In the genomic region with DNA sequence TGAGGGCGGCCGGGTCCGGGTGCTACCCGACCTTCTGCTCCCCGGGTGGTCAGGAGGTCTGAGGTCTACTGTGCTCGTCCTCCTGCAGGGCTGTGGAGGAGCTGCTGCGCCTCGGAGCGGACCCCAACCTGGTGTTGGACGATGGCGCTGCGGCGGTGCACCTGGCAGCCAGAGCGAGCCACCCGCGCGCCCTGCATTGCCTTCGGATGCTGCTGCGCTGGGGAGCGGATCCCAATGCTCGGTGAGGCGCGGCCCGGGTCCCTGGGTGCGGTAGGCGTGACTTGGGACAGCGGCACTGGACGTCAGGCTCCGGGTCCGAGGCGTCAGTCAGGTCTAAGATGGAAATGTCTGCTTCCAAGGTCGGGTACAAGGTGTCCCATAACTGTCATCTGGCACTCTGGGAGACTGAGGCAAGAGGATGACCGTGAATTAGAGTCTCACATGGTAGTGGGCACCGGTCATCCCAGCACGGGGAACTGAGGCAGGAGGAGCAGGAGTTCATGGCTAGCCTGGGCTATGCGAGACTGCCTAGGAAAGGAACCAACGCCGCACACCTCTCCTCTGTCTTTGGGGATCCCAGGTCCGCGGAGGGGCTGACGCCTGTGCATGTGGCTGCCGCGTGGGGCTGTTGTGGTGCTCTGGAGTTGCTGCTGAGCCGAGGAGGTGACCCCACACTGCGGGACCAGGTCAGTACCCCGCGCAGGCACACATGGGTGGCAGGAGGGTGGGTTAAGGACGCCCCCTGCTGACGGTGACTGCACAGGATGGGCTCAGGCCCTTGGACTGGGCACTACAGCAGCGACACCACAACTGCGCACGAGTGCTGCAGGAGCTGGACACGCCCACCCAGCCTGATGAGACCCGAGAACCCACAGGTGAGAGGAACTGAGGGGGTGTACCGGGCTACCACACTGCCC, we compare ENCODE assay signal across 8 mouse cellular contexts. TPM values are rescaled to one million over a fixed set of nuclear protein-coding genes. Genes with fewer than 3 reads are reported as not detected.
DNase-seq lines count a peak whose midpoint lies in the region; ATAC-seq and TF ChIP-seq lines count a peak whose summit lies in the region.

No protein-coding gene starts in this region.

- in situ Hi-C loops in ES-E14 (cut with MboI; ENCODE audit: low sequenced_read_pairs in 2 of 2, unreplicated experiment in 2 of 2): no loop called here

- under 1% methylated on average over 55 of the region's 55 CpGs for WGBS in embryonic facial prominence, embryonic 15.5 days
- WGBS in limb, embryonic 10.5 days: under 1% methylated on average over 55 of the region's 55 CpGs

- peak; percentile 60; the same call in 1 of the 2 replicates for ATAC-seq in embryonic facial prominence, embryonic 15.5 days (ENCODE audit: insufficient number of reproducible peaks, low FRiP score, low TSS enrichment, low read depth)

- peak overlapping the region; percentile 89 for H3K9ac ChIP-seq in ES-E14 (ENCODE audit: insufficient read depth, low read depth, low read length, poor library complexity, severe bottlenecking)
- peak overlapping the region; percentile 41 for H3K9ac ChIP-seq in embryonic facial prominence, embryonic 15.5 days

- H3K36me3 ChIP-seq in ES-E14 (ENCODE audit: control insufficient read depth, insufficient read depth, low read length, poor library complexity, severe bottlenecking): peaks cover 36% of the 10 kb centered on the region
- peaks cover 29% of the 10 kb centered on the region for H3K36me3 ChIP-seq in embryonic facial prominence, embryonic 15.5 days
- H3K36me3 ChIP-seq in limb, embryonic 10.5 days: peaks cover 53% of the 10 kb centered on the region

- no peak overlapping the region for H3K27ac ChIP-seq in ES-E14 (ENCODE audit: insufficient read depth, low read depth, low read length, poor library complexity, severe bottlenecking)
- H3K27ac ChIP-seq in embryonic facial prominence, embryonic 15.5 days (replicated peaks): no peak overlapping the region; the same call in 1 of the 2 replicates
- peak overlapping the region; percentile 89 for H3K27ac ChIP-seq in limb, embryonic 10.5 days

- H3K9me3 ChIP-seq in ES-E14 (ENCODE audit: control insufficient read depth, insufficient read depth, low read depth, low read length): no peaks in the 10 kb centered on the region
- no peaks in the 10 kb centered on the region for H3K9me3 ChIP-seq in embryonic facial prominence, embryonic 15.5 days (replicated peaks)
- H3K9me3 ChIP-seq in limb, embryonic 10.5 days (replicated peaks): no peaks in the 10 kb centered on the region

- H3K4me3 ChIP-seq in ES-E14 (ENCODE audit: insufficient read depth in 1 of 2, low read depth in 1 of 2, low read length in 2 of 2, poor library complexity in 1 of 2, severe bottlenecking in 1 of 2): peak overlapping the region; percentile 80 to 84
- H3K4me3 ChIP-seq in embryonic facial prominence, embryonic 15.5 days (replicated peaks): peak overlapping the region; percentile 55
- H3K4me3 ChIP-seq in limb, embryonic 10.5 days: peak overlapping the region; percentile 80

- no peak for DNase-seq in ES-E14 (ENCODE audit: low read depth, low spot score)
- peak; percentile 83 for DNase-seq in adrenal gland, postnatal 10 days
- peak; percentile 85 for DNase-seq in heart, postnatal 4 days
- peak; percentile 87 for DNase-seq in limb, embryonic 10.5 days (ENCODE audit: low spot score)
- peak; percentile 82 for DNase-seq in mesoderm, embryonic 11.5 days (ENCODE audit: low read depth, low spot score)
- DNase-seq in spleen, postnatal 36 days (ENCODE audit: low spot score in 2 of 2): peak; percentile 66 to 73
- no peak for DNase-seq in left cerebral cortex, adult 9 months (ENCODE audit: low spot score in 2 of 2)

- H3K4me2 ChIP-seq in embryonic facial prominence, embryonic 15.5 days (replicated peaks): peak overlapping the region; percentile 95

- H3K27me3 ChIP-seq in embryonic facial prominence, embryonic 15.5 days: no peaks in the 10 kb centered on the region
- H3K27me3 ChIP-seq in limb, embryonic 10.5 days (ENCODE audit: low read depth, poor library complexity, severe bottlenecking): no peaks in the 10 kb centered on the region

- peaks cover 4 to 15% of the 10 kb centered on the region in 2 experiments; a peak in 3 of 4 replicates for H3K4me1 ChIP-seq in ES-E14 (ENCODE audit: control insufficient read depth in 2 of 2, insufficient read depth in 2 of 2, low read length in 2 of 2, poor library complexity in 1 of 2)
- H3K4me1 ChIP-seq in embryonic facial prominence, embryonic 15.5 days: peaks cover 24% of the 10 kb centered on the region
- peaks cover 27% of the 10 kb centered on the region for H3K4me1 ChIP-seq in limb, embryonic 10.5 days

TF ChIP-seq in ES-E14, 5 proteins besides CTCF, POLR2A, EP300 and RAD21:
- TF ChIP-seq ZNF384 (IDR thresholded peaks at IDR 0.05; ENCODE audit: low read depth, low read length): no peak
- TF ChIP-seq HCFC1 (IDR thresholded peaks at IDR 0.05; ENCODE audit: borderline replicate concordance, insufficient read depth, low read length): 0 out of 2 replicates have a peak, but pooled peaks have one; percentile 0

RNA-seq across cellular contexts. Expression of a gene that starts 0.5 kb away (rescaled TPM):
- 28.9 and 44.5 TPM in 2 replicates for total RNA-seq in ES-E14 (2012; rRNA removed)
- 10 to 100 TPM in 1 of 2 experiments, 1 to 10 TPM in 1; 4.9 to 10.1 TPM for total RNA-seq in adrenal gland, postnatal 10 days (2021)
- polyA plus RNA-seq in embryonic facial prominence, embryonic 15.5 days (2015; fragmentation: Nextera tagmentation; extraction: Ambion mirVana): 33.1 and 33.7 TPM in 2 replicates
- 1 to 10 TPM; 9.8 TPM for total RNA-seq in heart, postnatal 4 days (2021)
- 34.2 and 38.4 TPM in 2 replicates for polyA plus RNA-seq in limb, embryonic 10.5 days (2016; fragmentation: Nextera tagmentation; extraction: Ambion mirVana)

RNA-seq across cellular contexts. Expression of a gene that starts 9.7 kb away (rescaled TPM):
- 40.7 and 47.4 TPM in 2 replicates for total RNA-seq in ES-E14 (2012; rRNA removed)
- 10 to 100 TPM; 85.4 to 97.4 TPM for total RNA-seq in adrenal gland, postnatal 10 days (2021)
- 96.7 and 106 TPM in 2 replicates for polyA plus RNA-seq in embryonic facial prominence, embryonic 15.5 days (2015; fragmentation: Nextera tagmentation; extraction: Ambion mirVana)
- total RNA-seq in heart, postnatal 4 days (2021): 10 to 100 TPM; 69.4 to 70.7 TPM
- polyA plus RNA-seq in limb, embryonic 10.5 days (2016; fragmentation: Nextera tagmentation; extraction: Ambion mirVana): 123 and 131 TPM in 2 replicates

RNA-seq across cellular contexts. Expression of a gene that starts 10.8 kb away (rescaled TPM):
- total RNA-seq in ES-E14 (2012; rRNA removed): 2.0 and 2.4 TPM in 2 replicates
- 10 to 100 TPM; 28.6 to 43.1 TPM for total RNA-seq in adrenal gland, postnatal 10 days (2021)
- polyA plus RNA-seq in embryonic facial prominence, embryonic 15.5 days (2015; fragmentation: Nextera tagmentation; extraction: Ambion mirVana): 11.6 and 12.7 TPM in 2 replicates
- total RNA-seq in heart, postnatal 4 days (2021): 10 to 100 TPM; 27.2 to 27.9 TPM
- 6.6 and 6.9 TPM in 2 replicates for polyA plus RNA-seq in limb, embryonic 10.5 days (2016; fragmentation: Nextera tagmentation; extraction: Ambion mirVana)

RNA-seq across cellular contexts. Expression of a gene that starts 24.6 kb away (rescaled TPM):
- total RNA-seq in ES-E14 (2012; rRNA removed): 52.8 and 63.1 TPM in 2 replicates
- 10 to 100 TPM; 70.5 to 80.8 TPM for total RNA-seq in adrenal gland, postnatal 10 days (2021)
- 59.0 and 61.2 TPM in 2 replicates for polyA plus RNA-seq in embryonic facial prominence, embryonic 15.5 days (2015; fragmentation: Nextera tagmentation; extraction: Ambion mirVana)
- total RNA-seq in heart, postnatal 4 days (2021): 10 to 100 TPM; 64.9 to 66.4 TPM
- 77.4 and 87.2 TPM in 2 replicates for polyA plus RNA-seq in limb, embryonic 10.5 days (2016; fragmentation: Nextera tagmentation; extraction: Ambion mirVana)

RNA-seq across cellular contexts. Expression of a gene that starts 35.3 kb away (rescaled TPM):
- 7.4 and 9.4 TPM in 2 replicates for total RNA-seq in ES-E14 (2012; rRNA removed)
- total RNA-seq in adrenal gland, postnatal 10 days (2021): 10 to 100 TPM; 15.7 to 19.9 TPM
- 7.1 and 8.5 TPM in 2 replicates for polyA plus RNA-seq in embryonic facial prominence, embryonic 15.5 days (2015; fragmentation: Nextera tagmentation; extraction: Ambion mirVana)
- total RNA-seq in heart, postnatal 4 days (2021): 1 to 10 TPM; 7.9 to 9.9 TPM
- 4.3 and 5.4 TPM in 2 replicates for polyA plus RNA-seq in limb, embryonic 10.5 days (2016; fragmentation: Nextera tagmentation; extraction: Ambion mirVana)

Comparison
In these comparisons a context has a peak if more than half of its experiments do, and no peak if none do; other contexts are left out.
1. DNase-seq: peak in adrenal gland, postnatal 10 days (single experiment), heart, postnatal 4 days (single experiment), limb, embryonic 10.5 days (single experiment), mesoderm, embryonic 11.5 days (single experiment) and spleen, postnatal 36 days (2 of 2); none in ES-E14 (single experiment) and left cerebral cortex, adult 9 months (0 of 2).
2. Peak in every context shown above with its lines, with median percentiles within 50 percentile points of each other: H3K4me3 ChIP-seq.